Mouse (Mus musculus) kidney, adult 2 months (tissue): ENCODE measurements at regions not wholly inside any gene's neighbourhood (a gene's known extent, or its start where the extent isn't known, plus 50 kb on each side); places are given as distances from the start of the nearest gene placed in this dataset.
"Not testable (repeated sequence)": the region's sequence is repeated elsewhere in the genome, so short reads cannot be mapped to it uniquely, and the experiment has no call there.

Experiments
- DNase-seq: peaks from one replicate; pipeline ENCODE4 v3.0.0; 2021
- H3K27ac ChIP-seq: fragments of 200-500 bp; 2 replicates; pipeline ENCODE4 v1.5.1; 2012; ENCODE audit warnings: low read depth, low read length, control low read depth, inconsistent platforms; ENCODE audit not compliant: insufficient read depth
- H3K27me3 ChIP-seq: fragments of 200-500 bp; replicated peaks from 2 replicates; pipeline ENCODE4 v1.6.1; 2012; ENCODE audit warnings: mild to moderate bottlenecking, moderate library complexity, low read length, inconsistent platforms; ENCODE audit not compliant: control insufficient read depth, insufficient read depth
- H3K36me3 ChIP-seq: fragments of 200-500 bp; 2 replicates; pipeline ENCODE4 v1.6.1; 2012; ENCODE audit warnings: mild to moderate bottlenecking, moderate library complexity, low read length, inconsistent platforms; ENCODE audit not compliant: control insufficient read depth, insufficient read depth
- H3K4me1 ChIP-seq: fragments of 200-500 bp; 2 replicates; pipeline ENCODE4 v1.6.1; 2011; ENCODE audit warnings: low read length; ENCODE audit not compliant: control insufficient read depth, insufficient read depth
- H3K4me3 ChIP-seq: fragments of 200-500 bp; 2 replicates; pipeline ENCODE4 v1.5.1; 2011; ENCODE audit warnings: mild to moderate bottlenecking, low read depth, low read length, control low read depth; ENCODE audit not compliant: insufficient read depth
- CTCF ChIP-seq: fragments of 200-500 bp; conservative IDR thresholded peaks from 2 replicates; pipeline ENCODE4 v1.5.1; 2011; ENCODE audit warnings: low read depth, mild to moderate bottlenecking, control low read depth, low read length, moderate library complexity, mixed read lengths; ENCODE audit not compliant: insufficient read depth, insufficient read length
- POLR2A ChIP-seq: fragments of 200-500 bp; IDR thresholded peaks from one replicate; pipeline ENCODE4 v1.6.1; 2011; ENCODE audit warnings: low read depth, low read length, control low read depth
- WGBS: fragments of 180-500 bp; shearing (Covaris S2); methylation state at CpG from one replicate; pipeline ENCODE4 v1.1.7; 2018; 5-methylcytosine and 5-hydroxymethylcytosine counted together

- H3K4me1 ChIP-seq = no peaks in the 10 kb centered on the region
- no peak overlapping the region for H3K4me3 ChIP-seq
- no peak overlapping the region for H3K27ac ChIP-seq
- 44% methylated on average over 1 of the region's 1 CpGs for WGBS
- TF ChIP-seq CTCF (no peak), POLR2A (no peak)
- H3K27me3 ChIP-seq = no peaks in the 10 kb centered on the region
- DNase-seq = peak; percentile 77
- no peaks in the 10 kb centered on the region for H3K36me3 ChIP-seq
Measured at GRCm38 (mm10) chr17:92900056-92900455, 298.8 kb upstream of the Adcyap1 start.

- H3K27me3 ChIP-seq, H3K36me3 ChIP-seq, H3K4me1 ChIP-seq, H3K27ac ChIP-seq, H3K4me3 ChIP-seq: not testable (repeated sequence)
- WGBS = 79% methylated on average over 7 of the region's 7 CpGs
- peak; percentile 64 for DNase-seq
Measured at GRCm38 (mm10) chr17:92940521-92940920, 258.3 kb upstream of the Adcyap1 start.
